Mouse (Mus musculus) embryonic fibroblast, embryonic 13.5 days (primary cell): ENCODE measurements around the gene Cnot6.

Source experiments
- CTCF ChIP-seq: IDR thresholded peaks from 2 replicates; pipeline ENCODE4 v1.5.1; 2011; ENCODE audit warnings: mild to moderate bottlenecking, control low read depth, low read length, moderate library complexity, borderline replicate concordance; ENCODE audit not compliant: insufficient read depth
- POLR2A ChIP-seq: IDR thresholded peaks from 2 replicates; pipeline ENCODE4 v1.6.1; 2011; ENCODE audit warnings: low read depth, mild to moderate bottlenecking, control low read depth, low read length, moderate library complexity

DNA sequence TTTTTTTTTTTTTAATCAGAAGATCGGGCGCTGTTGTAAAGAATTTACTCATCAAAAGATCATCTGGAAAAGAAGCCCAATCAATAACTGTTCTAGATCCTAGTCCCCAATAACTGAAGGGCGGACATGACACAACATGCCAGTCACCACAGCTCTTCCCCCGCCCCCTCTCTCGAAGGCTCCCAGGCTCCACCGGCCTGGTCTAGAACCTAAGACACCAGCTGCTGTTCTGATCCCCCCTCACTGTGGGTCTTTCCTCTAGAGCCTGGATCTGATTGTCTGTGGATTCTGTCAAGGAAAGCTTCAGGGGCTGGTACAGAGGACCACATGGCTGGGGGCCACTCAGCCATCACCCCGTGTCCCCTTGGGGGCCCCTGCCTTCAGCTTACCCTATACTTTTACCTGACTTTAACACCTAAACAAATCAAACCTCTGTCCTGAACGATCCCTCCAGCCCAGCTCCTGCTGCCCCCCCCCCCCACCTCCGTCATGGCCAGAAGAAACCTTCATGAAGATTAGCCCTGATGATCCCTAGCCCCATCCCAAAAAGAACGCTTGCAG lies 60.7 kb downstream of the Cnot6 start:
- TF ChIP-seq POLR2A = no peak
- TF ChIP-seq CTCF = no peak
